Mouse (Mus musculus): ENCODE results near the gene Ddo. TPM values are rescaled to one million over a fixed set of nuclear protein-coding genes. Genes with fewer than 3 reads are reported as not detected.

The Ddo gene
- polyA plus RNA-seq, 1 experiment = 22.6 TPM

GRCm38 (mm10) chr10:40730200-40730599, 100.4 kb downstream of the Ddo start:
- no peak for DNase-seq
- TF ChIP-seq POLR2A (IDR thresholded peaks at IDR 0.05; ENCODE audit: borderline replicate concordance, insufficient read depth, low read length) (no peak), CTCF (IDR thresholded peaks at IDR 0.05; ENCODE audit: borderline replicate concordance, insufficient read depth, low read depth, low read length) (no peak)
- WGBS = 78% methylated on average over 5 of the region's 5 CpGs
- Histone ChIP-seq H3K27me3 (ENCODE audit: control insufficient read depth, insufficient read depth, low read length) (no peaks in the 10 kb centered on the region), H3K4me3 (replicated peaks; ENCODE audit: insufficient read depth, low read depth, low read length) (no peak overlapping the region), H3K4me1 (ENCODE audit: control insufficient read depth, insufficient read depth, low read length) (no peaks in the 10 kb centered on the region), H3K27ac (ENCODE audit: insufficient read depth, low read length) (no peak overlapping the region)

Other genes starting within 250 kb of the Ddo start
- not detected in 2 replicates for gene Slc22a16, start 59.7 kb upstream of the Ddo start, polyA plus RNA-seq (2012; rRNA removed)
- gene Mettl24, start 53.3 kb downstream of the Ddo start, polyA plus RNA-seq (2012; rRNA removed) = 0.62 and 0.76 TPM in 2 replicates

Measured in cerebellum, adult 2 months (tissue).